Mouse (Mus musculus): Measurements from ENCODE around the gene Ccdc138.
A peak's percentile ranks its signal among the peaks of the same experiment; 100 is the strongest.
"Not testable (repeated sequence)": the region's sequence is repeated elsewhere in the genome, so short reads cannot be mapped to it uniquely, and the experiment has no call there.

The Ccdc138 gene

DNA sequence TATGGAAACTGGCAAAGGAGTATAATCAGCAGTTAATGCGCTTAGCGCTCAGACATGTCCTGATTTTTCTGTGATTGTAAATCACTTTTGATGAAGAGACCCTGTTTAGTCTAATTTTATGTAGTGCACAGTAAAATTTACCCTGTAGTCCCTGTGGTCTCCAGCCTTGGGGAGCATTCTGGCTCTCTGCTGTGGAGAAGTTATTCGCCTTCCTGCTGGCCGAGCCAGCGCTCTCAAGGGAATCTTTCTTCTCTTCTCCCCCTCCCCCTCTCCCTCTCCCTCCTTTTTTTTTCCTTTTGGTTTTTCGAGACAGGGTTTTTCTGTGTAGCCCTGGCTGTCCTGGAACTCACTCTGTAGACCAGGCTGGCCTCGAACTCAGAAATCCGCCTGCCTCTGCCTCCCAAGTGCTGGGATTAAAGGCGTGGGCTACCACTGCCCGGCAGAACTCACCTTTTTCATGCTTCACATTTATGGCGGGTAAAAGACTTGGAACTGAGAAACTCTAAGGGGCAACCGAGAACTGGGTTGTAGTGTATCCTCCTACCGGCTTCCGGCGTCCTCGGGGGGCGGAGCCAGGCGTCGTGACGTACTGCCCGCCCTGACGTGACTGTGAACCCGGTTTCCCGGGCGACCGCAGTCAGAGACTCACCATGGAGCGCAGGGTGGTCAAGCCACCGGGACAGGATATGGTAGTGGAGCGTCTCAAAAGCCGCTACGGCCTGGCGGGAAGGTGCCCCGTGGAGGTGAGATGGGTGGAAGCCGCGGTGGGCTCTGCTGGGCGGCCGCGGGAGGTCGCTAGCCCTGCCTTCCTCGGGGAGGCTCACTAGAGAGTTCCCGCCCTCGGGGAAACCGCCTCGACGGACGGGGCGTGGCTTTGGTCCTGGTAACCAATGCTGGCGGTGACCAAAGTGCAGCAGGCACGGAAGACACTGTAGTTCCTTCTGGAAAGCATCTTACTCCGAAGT, at the start of gene Ccdc138:
Ccdc138 (plus strand) TSS at position 629 of the 965 bp plus-strand sequence.
- DNase-seq (ENCODE audit: low read depth, low spot score), result peak; percentile 55

DNA sequence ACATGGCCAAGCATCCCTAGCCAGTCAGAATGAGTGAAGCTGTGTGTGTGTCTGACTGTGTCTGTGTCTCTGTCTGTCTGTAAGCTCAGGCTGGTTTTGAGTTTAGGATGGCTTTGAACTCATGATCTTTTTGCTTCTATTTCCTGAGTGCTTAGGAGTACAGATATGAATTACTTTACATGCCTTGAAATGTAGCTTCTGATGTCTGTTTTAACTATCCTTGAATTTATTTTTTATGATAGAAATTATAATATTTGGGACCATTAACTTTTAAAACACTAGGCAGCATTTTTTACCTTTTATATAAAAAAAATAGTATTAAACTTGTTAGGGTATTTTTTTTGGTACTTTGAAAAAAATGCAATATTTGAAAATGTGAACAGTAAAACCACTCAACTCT, 46.2 kb upstream of the Ccdc138 start:
- no peak for DNase-seq (ENCODE audit: low read depth, low spot score)

DNA sequence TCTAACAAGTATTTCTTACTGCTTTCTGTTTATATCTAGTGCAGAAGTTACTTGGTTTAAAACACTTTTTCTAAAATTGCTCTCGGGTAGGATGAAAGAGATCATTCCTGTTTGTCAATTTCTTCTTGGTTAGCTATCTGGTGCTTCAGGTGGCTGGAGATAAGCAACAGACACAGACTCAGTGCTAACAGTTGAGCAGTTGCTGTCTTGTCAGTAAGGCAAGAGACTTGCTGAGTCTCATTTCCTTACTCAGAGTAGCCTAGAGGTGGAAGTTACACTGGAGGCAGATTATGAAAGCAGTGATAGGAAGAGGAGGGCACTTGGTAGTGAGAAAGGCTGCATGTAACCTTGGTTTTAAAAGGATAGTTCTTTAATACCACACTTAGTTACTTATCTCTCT, 45.6 kb upstream of the Ccdc138 start:
- DNase-seq (ENCODE audit: low read depth, low spot score), result no peak

DNA sequence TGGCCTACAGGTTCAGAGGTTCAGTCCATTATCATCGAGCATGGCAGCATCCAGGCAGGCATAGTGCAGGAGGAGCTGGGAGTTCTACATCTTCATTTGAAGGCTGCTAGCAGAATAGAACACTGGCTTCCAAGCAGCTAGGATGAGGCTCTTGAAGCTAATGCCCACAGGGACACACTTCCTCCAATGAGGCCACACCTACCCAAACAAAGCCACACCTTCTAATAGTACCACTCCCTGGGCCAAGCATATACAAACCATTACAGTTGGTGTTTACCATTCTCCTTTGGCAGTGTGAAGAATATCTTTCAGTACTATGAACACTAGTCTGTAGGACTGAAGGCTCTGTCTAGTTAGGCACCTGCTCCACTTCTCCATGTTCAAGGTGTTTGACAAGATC, 37.9 kb upstream of the Ccdc138 start:
- no peak for DNase-seq (ENCODE audit: low read depth, low spot score)

GRCm38 (mm10) chr10:58477086-58477755, 20.5 kb upstream of the Ccdc138 start:
- no peak for DNase-seq (ENCODE audit: low read depth, low spot score)

DNA sequence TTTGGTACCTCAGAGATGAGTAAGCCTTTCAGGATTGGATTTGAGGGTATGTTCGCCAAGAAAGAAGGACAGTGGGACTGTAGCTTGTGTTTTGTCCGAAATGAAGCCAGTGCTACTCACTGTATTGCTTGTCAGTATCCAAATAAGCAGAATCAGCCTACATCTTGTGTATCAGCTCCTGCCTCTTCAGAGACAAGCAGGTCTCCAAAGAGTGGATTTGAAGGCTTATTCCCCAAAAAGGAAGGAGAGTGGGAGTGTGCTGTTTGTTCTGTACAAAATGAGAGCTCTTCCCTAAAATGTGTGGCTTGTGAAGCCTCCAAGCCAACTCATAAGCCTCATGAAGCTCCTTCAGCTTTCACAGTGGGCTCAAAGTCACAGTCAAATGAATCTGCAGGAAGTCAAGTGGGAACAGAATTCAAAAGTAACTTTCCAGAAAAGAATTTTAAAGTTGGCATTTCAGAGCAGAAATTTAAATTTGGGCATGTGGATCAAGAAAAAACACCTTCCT, 19.6 kb upstream of the Ccdc138 start:
- no peak for DNase-seq (ENCODE audit: low read depth, low spot score)

GRCm38 (mm10) chr10:58479954-58480490, 17.7 kb upstream of the Ccdc138 start:
- DNase-seq (ENCODE audit: low read depth, low spot score), result no peak

- DNase-seq (ENCODE audit: low read depth, low spot score), result no peak
Observed at GRCm38 (mm10) chr10:58491031-58491430, 6.7 kb upstream of the Ccdc138 start.

GRCm38 (mm10) chr10:58495637-58496036, 2.1 kb upstream of the Ccdc138 start:
- DNase-seq (ENCODE audit: low read depth, low spot score), result no peak

DNA sequence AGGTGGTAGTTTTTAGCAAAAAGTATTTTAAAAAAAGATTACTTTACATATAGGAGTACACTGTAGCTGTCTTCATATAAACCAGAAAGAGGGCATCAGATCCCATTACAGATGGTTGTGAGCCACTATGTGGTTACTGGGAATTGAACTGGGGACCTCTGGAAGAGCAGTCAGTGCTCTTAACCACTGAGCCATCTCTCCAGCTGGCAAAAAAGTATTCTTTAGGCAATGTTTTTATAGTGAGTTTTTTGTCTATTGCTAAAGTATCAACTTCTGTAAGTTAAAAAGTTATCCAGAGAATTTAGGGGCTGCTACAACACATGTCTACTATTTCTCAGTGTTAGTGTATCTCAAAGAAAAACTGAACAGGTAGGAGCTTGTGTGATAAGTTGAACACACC, 1.0 kb upstream of the Ccdc138 start:
- DNase-seq (ENCODE audit: low read depth, low spot score), result no peak

DNA sequence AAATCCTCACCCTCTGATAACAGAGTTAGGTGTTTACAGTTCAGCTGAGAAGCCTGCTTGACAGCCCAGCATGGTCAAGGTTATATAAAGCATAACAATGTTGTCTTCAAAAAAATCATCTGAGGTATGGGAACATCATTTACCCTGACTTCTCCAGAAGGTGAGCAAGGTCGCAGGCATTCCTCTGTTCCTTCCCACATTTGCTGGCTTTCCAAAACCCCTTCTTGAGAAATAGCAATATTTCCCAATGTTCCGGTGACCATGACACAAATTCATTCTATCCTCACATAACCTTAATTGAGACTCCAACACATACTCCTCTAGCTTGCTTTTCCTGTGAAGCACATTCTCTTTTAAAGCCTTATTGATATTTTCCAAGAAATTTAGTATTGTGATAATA, 768 bp downstream of the Ccdc138 start:
- DNase-seq (ENCODE audit: low read depth, low spot score), result no peak

DNA sequence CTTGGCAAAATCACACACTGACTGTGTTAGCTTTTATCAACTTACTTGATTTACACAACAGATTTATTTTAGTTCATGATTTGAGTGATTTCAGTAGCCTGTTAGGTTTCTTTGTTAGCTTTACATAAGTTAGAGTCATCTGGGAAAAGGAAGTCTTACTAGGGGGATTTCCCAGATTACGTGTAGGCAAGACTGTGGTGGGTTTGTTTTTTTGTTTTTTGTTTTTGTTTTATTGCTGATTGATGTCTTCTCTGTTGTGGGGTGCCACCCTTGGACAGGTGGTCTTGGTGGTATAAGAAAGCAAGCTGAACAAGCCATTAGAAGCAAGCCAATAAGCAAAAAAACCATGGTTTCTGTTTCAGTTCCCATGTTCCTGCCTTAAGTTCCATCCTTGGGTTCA, 31.6 kb downstream of the Ccdc138 start:
- no peak for DNase-seq (ENCODE audit: low read depth, low spot score)

- no peak for DNase-seq (ENCODE audit: low read depth, low spot score)
Observed at GRCm38 (mm10) chr10:58530896-58531790, 33.4 kb downstream of the Ccdc138 start.

DNA sequence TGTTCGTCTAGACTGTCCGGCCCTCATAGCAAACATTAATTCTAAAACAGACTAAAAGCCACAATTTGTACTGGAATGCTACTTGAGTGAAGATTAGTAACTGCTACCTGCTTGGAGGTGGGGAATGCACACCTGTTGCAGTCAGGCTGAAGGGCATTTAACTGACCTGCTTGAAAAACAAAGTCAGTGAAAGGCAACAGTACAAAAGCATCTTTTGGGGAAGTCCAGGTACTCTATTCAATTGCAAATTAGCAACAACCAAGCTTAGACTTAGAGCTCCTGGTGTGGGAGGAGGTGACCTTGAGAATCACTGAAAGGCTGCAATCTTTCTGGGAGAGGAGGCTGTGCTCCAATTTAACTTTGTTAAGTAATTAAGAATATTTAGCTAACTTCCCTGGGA, 34.4 kb downstream of the Ccdc138 start:
- no peak for DNase-seq (ENCODE audit: low read depth, low spot score)

- DNase-seq (ENCODE audit: low read depth, low spot score), result not testable (repeated sequence)
Observed at GRCm38 (mm10) chr10:58536276-58536675, 38.5 kb downstream of the Ccdc138 start.

- DNase-seq (ENCODE audit: low read depth, low spot score), result no peak
Observed at GRCm38 (mm10) chr10:58540613-58541012, 42.9 kb downstream of the Ccdc138 start.

GRCm38 (mm10) chr10:58548739-58549138, 51.0 kb downstream of the Ccdc138 start:
- DNase-seq (ENCODE audit: low read depth, low spot score), result no peak

- DNase-seq (ENCODE audit: low read depth, low spot score), result no peak
Observed at GRCm38 (mm10) chr10:58554693-58555387, 57.1 kb downstream of the Ccdc138 start.

GRCm38 (mm10) chr10:58559098-58559497, 61.4 kb downstream of the Ccdc138 start:
- no peak for DNase-seq (ENCODE audit: low read depth, low spot score)

DNA sequence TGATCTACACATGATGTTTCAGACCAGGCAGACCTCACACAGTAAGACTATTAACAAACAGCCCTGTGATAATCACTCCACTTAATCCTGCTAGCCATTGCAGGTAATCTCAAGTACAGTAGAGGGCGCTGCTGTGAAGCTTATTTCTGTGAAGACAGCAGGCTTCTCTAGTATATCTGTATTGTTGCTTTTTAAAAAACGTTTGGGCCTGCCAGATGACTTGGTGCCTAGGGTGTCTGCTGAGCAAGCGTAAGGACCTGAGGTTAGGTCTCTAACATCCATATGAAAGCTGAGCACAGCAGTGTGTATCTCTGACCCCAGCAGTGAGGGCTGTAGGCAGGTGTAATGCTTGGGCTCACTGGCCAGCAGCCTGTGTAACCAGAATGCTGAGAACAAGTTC, 62.2 kb downstream of the Ccdc138 start:
- DNase-seq (ENCODE audit: low read depth, low spot score), result peak; percentile 45

DNA sequence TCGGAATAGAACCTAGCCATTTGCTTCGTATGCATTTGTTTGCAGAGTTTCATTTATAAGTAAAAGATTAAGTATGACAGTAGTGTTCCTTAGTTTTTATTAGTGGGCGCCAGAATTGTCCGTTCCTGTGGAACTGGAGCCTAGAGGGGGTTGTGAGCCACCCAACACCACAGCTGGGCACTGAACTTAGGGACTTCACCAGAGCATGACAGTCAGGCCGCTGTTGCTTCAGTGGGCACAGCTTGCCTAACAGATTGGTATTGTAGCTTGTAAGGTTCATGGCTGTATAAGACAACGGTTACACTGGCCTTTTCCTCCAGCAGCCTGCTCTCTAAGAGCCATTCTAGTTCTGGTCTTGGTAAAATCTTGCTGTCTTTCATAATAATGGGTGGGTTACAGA, 62.8 kb downstream of the Ccdc138 start:
- DNase-seq (ENCODE audit: low read depth, low spot score), result no peak

Data from retina, adult 2 months (tissue).